Mouse (Mus musculus): ENCODE measurements around the gene 3110009E18Rik. TPM values are rescaled to one million over a fixed set of nuclear protein-coding genes. Genes with fewer than 3 reads are reported as not detected.
A peak's percentile ranks its signal among the peaks of the same experiment; 100 is the strongest.

Gene 3110009E18Rik
- polyA plus RNA-seq, 1 experiment from 2014 or later: 15.3 TPM

DNA sequence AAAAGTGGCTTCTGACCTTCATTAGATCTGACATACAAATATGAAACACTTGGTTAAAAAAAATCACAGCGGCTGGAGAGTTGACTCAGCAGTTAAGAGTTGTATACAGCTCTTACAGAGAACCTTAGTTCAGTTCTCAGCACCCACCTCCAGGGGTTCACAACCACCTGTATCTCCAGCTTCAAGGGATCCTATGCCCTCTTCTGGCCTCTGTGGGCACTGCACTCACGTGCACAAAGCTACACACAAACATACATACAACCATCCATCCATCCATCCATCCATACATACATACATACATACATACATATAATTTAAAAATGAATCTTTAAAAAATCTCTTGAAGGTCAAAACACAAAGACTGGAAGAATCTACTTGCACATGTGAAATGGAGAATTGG, 69.3 kb downstream of the 3110009E18Rik start:
- H3K4me1 ChIP-seq (replicated peaks): 0 out of 2 replicates have a peak, but pooled peaks cover 4% of the 10 kb centered on the region
- no peak overlapping the region for H3K9ac ChIP-seq
- 94% methylated on average over 2 of the region's 2 CpGs for WGBS
- H3K4me2 ChIP-seq: no peak overlapping the region
- no peak for ATAC-seq (ENCODE audit: low FRiP score, low read depth)
- H3K9me3 ChIP-seq: no peaks in the 10 kb centered on the region
- no peak overlapping the region for H3K27ac ChIP-seq (replicated peaks)
- no peaks in the 10 kb centered on the region for H3K36me3 ChIP-seq
- H3K27me3 ChIP-seq: no peaks in the 10 kb centered on the region
- no peak overlapping the region for H3K4me3 ChIP-seq

DNA sequence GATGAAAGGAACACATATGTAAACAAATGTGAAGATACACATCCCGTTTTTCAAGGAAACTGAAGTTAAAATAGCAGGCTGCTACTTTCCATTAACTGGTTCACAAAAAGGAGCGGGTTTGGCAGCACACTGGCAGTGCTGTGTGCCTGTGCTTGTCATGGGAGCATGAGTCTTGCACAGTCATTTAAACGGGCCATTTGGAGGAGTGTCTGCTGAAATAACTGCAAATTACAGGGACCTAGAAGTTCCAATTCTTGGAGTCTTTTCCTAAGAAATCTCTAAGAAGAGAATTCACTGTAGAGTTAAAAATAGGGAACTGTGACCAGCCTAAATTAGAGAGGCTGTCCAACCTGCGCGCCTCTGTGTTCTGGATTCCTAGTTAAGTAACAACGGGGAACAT, 70.0 kb downstream of the 3110009E18Rik start:
- peaks cover 6% of the 10 kb centered on the region; the same call in 1 of the 2 replicates for H3K4me1 ChIP-seq (replicated peaks)
- ATAC-seq (ENCODE audit: low FRiP score, low read depth): no peak
- WGBS: 88% methylated on average over 6 of the region's 6 CpGs

DNA sequence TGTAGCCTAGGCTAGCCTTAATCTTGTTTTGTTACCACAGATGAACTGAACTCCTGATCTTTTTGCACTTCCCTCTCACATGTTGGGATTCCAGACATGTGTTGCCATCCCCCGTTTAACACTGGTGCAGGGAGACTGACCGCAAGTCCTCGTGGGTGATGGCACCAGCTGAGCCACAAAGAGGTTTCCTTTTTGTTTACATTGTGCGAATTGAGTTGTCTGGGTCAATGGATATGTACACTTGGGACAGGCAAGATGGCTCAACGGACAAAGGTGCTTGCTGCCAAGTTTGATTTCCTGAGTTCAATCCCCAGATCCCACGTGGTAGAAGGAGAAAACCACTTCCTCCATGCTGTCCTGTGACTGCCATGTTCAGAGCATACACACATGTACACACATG, 71.3 kb downstream of the 3110009E18Rik start:
- Histone ChIP-seq H3K36me3 (no peaks in the 10 kb centered on the region), H3K27ac (replicated peaks) (no peak overlapping the region), H3K4me2 (no peak overlapping the region), H3K9me3 (no peaks in the 10 kb centered on the region), H3K27me3 (no peaks in the 10 kb centered on the region), H3K9ac (no peak overlapping the region), H3K4me3 (no peak overlapping the region), H3K4me1 (replicated peaks) (peaks cover 5% of the 10 kb centered on the region; the same call in 1 of the 2 replicates)
- WGBS: 74% methylated on average over 6 of the region's 6 CpGs
- no peak for ATAC-seq (ENCODE audit: low FRiP score, low read depth)

More for the DNA sequence above, 70.0 kb downstream of the 3110009E18Rik start:
- Histone ChIP-seq H3K9ac (no peak overlapping the region), H3K36me3 (no peaks in the 10 kb centered on the region), H3K4me2 (no peak overlapping the region), H3K27me3 (no peaks in the 10 kb centered on the region), H3K4me3 (no peak overlapping the region), H3K9me3 (no peaks in the 10 kb centered on the region), H3K27ac (replicated peaks) (no peak overlapping the region)

DNA sequence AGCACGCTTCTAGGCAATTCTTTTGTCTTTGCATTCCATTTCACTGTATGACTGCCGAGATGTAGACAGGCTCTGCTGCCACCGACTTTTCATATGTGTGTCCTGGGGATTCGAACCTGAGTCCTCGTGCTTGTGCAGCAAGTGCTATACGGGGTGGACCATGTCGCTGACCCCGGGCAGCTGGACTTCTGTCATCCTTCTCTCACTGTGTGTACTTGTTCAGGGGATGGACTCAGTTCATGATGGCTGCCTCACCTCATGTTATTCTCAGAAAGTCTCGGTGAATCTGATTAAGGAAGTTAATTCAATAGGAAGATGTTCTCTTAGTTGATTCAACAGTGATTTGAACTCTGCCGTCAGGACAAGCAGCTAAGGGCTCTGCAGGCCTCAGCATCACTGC, 72.6 kb downstream of the 3110009E18Rik start:
- Histone ChIP-seq H3K4me3 (no peak overlapping the region), H3K27ac (replicated peaks) (no peak overlapping the region), H3K36me3 (no peaks in the 10 kb centered on the region), H3K27me3 (no peaks in the 10 kb centered on the region), H3K4me1 (replicated peaks) (peaks cover 5% of the 10 kb centered on the region; the same call in 1 of the 2 replicates), H3K9me3 (no peaks in the 10 kb centered on the region), H3K9ac (no peak overlapping the region), H3K4me2 (no peak overlapping the region)
- no peak for ATAC-seq (ENCODE audit: low FRiP score, low read depth)
- 96% methylated on average over 10 of the region's 10 CpGs for WGBS

DNA sequence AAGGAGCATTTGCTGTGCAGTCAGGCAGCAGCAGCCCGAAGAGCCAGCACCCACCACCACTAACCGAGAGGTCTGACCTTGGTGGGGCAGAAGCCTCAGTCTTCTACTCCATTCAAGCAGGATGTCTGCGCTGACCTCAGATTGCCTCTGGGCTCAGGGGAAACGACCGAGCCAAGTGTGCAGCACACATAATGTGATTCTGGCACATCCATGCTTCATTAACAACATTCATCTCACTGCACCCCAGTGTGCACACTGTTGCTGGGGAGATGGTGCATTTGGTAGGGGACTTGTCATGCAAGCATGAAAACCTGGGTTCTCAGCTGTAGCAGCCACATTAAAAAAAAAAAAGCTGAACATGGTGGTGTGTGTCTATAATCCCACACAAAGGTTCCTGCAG, 75.0 kb downstream of the 3110009E18Rik start:
- Histone ChIP-seq H3K4me3 (no peak overlapping the region), H3K27me3 (0 out of 2 replicates have a peak, but pooled peaks cover 3% of the 10 kb centered on the region), H3K9me3 (no peaks in the 10 kb centered on the region), H3K36me3 (no peaks in the 10 kb centered on the region), H3K4me2 (no peak overlapping the region), H3K27ac (replicated peaks) (no peak overlapping the region), H3K9ac (no peak overlapping the region), H3K4me1 (replicated peaks) (peaks cover 5% of the 10 kb centered on the region; the same call in 1 of the 2 replicates)
- 16% methylated on average over 5 of the region's 5 CpGs for WGBS
- ATAC-seq (ENCODE audit: low FRiP score, low read depth): no peak

DNA sequence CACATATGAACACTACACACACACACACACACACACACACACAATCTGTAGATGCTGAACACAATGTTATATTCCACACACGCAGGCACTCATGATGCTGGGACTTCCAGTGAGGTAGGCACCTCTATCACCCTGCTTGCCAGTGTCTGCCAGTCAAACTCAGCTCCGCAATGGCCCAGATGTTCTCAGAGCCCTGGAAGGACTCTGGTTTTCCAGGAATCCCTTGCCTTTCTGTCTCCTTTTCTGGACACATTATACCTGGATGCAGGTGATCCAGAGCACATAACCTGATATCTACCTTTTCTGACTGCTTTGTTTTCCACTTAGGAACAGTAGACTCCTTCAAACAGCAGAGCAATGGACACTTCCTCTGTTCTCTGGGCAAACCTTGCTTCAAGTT, 75.7 kb downstream of the 3110009E18Rik start:
- ATAC-seq (ENCODE audit: low FRiP score, low read depth): no peak
- no peak overlapping the region for H3K4me3 ChIP-seq
- H3K27me3 ChIP-seq: 0 out of 2 replicates have a peak, but pooled peaks cover 3% of the 10 kb centered on the region
- H3K9me3 ChIP-seq: no peaks in the 10 kb centered on the region
- no peak overlapping the region for H3K27ac ChIP-seq (replicated peaks)
- 80% methylated on average over 2 of the region's 2 CpGs for WGBS
- H3K4me1 ChIP-seq (replicated peaks): peaks cover 5% of the 10 kb centered on the region; the same call in 1 of the 2 replicates
- no peak overlapping the region for H3K9ac ChIP-seq
- no peaks in the 10 kb centered on the region for H3K36me3 ChIP-seq
- no peak overlapping the region for H3K4me2 ChIP-seq

DNA sequence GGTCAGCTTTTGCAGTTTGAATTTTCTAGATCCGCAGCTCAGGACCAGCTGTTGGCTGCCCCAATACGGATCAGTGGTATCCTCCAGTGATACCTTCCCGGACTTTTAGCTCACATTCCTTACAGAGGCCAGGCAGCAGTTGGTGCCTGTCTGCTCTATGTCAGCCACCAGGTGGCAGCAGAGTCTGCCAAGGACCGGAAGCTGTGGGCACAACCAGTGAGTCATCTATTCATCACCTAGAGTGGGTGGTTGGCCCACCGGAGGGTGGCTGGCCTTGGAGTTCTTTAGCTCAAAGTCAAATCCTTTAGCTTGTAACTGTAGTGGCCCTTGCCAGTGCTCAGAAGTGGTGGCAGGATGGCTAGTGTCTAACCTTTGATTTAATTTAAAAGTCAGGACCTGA, 76.2 kb downstream of the 3110009E18Rik start:
- Histone ChIP-seq H3K27me3 (0 out of 2 replicates have a peak, but pooled peaks cover 3% of the 10 kb centered on the region), H3K9ac (no peak overlapping the region), H3K36me3 (no peaks in the 10 kb centered on the region), H3K4me3 (no peak overlapping the region), H3K4me1 (replicated peaks) (peaks cover 5% of the 10 kb centered on the region; the same call in 1 of the 2 replicates), H3K9me3 (no peaks in the 10 kb centered on the region), H3K27ac (replicated peaks) (no peak overlapping the region), H3K4me2 (no peak overlapping the region)
- peak; percentile 68; the same call in 1 of the 2 replicates for ATAC-seq (ENCODE audit: low FRiP score, low read depth)
- 19% methylated on average over 5 of the region's 5 CpGs for WGBS

DNA sequence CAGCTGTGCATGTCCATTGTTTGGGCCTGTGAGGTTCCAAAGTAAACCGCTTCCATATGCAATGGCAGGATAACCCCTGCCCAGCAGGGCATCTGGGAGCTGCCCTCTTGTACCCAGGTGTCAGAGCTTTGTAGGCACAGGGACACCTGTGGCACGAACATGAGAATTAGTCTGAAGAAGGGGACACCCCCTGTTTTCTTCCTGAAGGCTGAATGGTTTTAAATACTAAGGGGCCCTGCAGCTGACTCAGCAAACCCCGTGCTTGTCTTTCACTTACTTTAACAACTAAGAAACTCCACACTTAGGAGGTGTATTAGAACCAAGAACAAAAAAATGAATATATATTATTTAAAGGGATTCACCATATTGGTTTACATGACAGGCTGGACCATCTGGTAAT, 77.2 kb downstream of the 3110009E18Rik start:
- no peak for ATAC-seq (ENCODE audit: low FRiP score, low read depth)
- 54% methylated on average over 3 of the region's 3 CpGs for WGBS
- Histone ChIP-seq H3K9me3 (no peaks in the 10 kb centered on the region), H3K27me3 (0 out of 2 replicates have a peak, but pooled peaks cover 3% of the 10 kb centered on the region), H3K4me2 (no peak overlapping the region), H3K27ac (replicated peaks) (no peak overlapping the region), H3K36me3 (no peaks in the 10 kb centered on the region), H3K4me3 (no peak overlapping the region), H3K4me1 (replicated peaks) (peaks cover 5% of the 10 kb centered on the region; the same call in 1 of the 2 replicates), H3K9ac (no peak overlapping the region)

DNA sequence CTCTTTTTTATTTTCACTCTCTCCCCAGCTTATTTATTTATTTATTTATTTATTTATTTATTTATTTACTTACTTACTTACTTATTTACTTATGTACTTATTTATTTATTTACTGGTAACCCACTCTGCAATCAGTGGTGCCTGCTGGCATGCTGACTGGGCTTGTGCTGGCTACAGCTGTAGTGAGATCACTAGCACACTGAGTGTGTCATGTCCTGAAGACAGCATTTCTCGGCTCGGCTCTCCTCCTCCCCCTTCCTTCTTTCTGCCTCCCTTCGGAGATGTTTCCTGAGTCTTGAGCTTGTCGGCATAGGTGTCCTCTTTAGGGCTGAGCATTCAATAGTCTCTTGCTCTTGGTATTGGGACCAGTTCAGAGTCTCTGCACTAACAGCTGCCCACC, 78.0 kb downstream of the 3110009E18Rik start:
- H3K4me3 ChIP-seq: no peak overlapping the region
- WGBS: 84% methylated on average over 4 of the region's 4 CpGs
- no peak overlapping the region for H3K27ac ChIP-seq (replicated peaks)
- H3K9ac ChIP-seq: no peak overlapping the region
- H3K4me2 ChIP-seq: no peak overlapping the region
- 0 out of 2 replicates have a peak, but pooled peaks cover 6% of the 10 kb centered on the region for H3K27me3 ChIP-seq
- no peak for ATAC-seq (ENCODE audit: low FRiP score, low read depth)
- no peaks in the 10 kb centered on the region for H3K9me3 ChIP-seq
- no peaks in the 10 kb centered on the region for H3K36me3 ChIP-seq
- peaks cover 5% of the 10 kb centered on the region; the same call in 1 of the 2 replicates for H3K4me1 ChIP-seq (replicated peaks)

DNA sequence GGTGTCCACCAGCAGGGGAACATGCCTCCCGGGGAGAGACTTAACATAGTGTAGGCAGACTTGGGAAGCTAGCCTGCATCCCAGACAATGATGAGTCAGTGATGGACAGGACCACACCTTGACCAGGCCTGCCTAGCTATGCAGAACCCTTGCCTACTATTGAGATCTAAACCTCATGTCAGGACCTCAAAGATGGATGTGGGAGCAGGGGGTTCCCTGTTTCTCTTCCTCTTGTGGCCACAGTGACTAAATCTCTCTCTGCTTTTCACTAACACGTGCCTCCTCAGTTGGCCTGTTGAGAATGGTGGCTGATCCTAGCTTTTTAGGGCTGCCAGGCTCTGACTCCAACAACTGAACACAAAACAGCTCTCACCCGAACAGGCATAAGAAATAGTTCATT, 81.6 kb downstream of the 3110009E18Rik start:
- Histone ChIP-seq H3K27me3 (0 out of 2 replicates have a peak, but pooled peaks cover 6% of the 10 kb centered on the region), H3K9me3 (no peaks in the 10 kb centered on the region), H3K27ac (replicated peaks) (no peak overlapping the region), H3K36me3 (no peaks in the 10 kb centered on the region), H3K4me3 (no peak overlapping the region), H3K9ac (no peak overlapping the region), H3K4me2 (no peak overlapping the region), H3K4me1 (replicated peaks) (no peaks in the 10 kb centered on the region)
- 59% methylated on average over 3 of the region's 3 CpGs for WGBS
- ATAC-seq (ENCODE audit: low FRiP score, low read depth): no peak

DNA sequence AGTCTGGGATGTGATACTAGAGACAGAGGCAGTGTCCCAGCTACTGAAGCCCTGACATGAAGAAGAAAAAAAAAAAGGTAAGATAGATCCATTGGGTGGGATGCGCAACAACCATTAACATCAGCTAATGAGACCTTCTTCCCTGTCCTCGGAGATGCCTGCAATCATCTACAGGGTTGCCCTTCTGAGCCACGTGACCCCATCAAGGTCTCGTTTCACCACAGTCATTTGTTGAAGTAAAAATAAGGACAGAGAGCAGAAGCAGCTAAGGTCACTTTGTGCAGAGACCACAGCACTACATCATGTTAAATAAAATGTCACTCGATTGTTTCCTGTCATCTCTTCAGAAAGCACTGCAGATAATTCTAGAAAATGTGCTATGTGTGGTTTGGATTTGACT, 82.8 kb downstream of the 3110009E18Rik start:
- Histone ChIP-seq H3K9ac (no peak overlapping the region), H3K4me1 (replicated peaks) (no peaks in the 10 kb centered on the region), H3K27me3 (0 out of 2 replicates have a peak, but pooled peaks cover 6% of the 10 kb centered on the region), H3K4me3 (no peak overlapping the region), H3K4me2 (no peak overlapping the region), H3K9me3 (no peaks in the 10 kb centered on the region), H3K27ac (replicated peaks) (no peak overlapping the region), H3K36me3 (no peaks in the 10 kb centered on the region)
- 84% methylated on average over 5 of the region's 5 CpGs for WGBS
- ATAC-seq (ENCODE audit: low FRiP score, low read depth): no peak

DNA sequence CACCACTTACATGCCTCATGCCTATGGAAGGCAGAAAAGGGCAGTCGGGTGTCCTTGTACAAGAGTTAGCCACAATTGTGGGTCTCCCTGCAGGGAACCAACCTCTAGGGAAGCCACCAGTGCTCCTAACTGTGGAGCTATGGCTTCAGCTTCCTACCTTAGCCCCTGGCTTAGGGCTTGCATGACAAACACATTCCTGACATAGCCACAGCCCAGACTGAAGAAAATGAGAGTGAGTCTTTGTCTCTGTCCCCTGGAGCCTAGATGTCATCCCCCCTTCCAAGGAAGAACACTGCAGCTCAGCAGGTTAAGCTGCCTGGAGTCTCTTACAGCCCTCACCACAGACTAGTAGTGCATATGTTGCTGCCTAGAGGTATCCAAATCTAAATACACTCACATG, 83.8 kb downstream of the 3110009E18Rik start:
- ATAC-seq (ENCODE audit: low FRiP score, low read depth): no peak
- Histone ChIP-seq H3K36me3 (no peaks in the 10 kb centered on the region), H3K4me3 (no peak overlapping the region), H3K9ac (no peak overlapping the region), H3K4me1 (replicated peaks) (no peaks in the 10 kb centered on the region), H3K27me3 (0 out of 2 replicates have a peak, but pooled peaks cover 6% of the 10 kb centered on the region), H3K9me3 (no peaks in the 10 kb centered on the region), H3K27ac (replicated peaks) (no peak overlapping the region), H3K4me2 (no peak overlapping the region)
- 38% methylated on average over 1 of the region's 1 CpGs for WGBS

DNA sequence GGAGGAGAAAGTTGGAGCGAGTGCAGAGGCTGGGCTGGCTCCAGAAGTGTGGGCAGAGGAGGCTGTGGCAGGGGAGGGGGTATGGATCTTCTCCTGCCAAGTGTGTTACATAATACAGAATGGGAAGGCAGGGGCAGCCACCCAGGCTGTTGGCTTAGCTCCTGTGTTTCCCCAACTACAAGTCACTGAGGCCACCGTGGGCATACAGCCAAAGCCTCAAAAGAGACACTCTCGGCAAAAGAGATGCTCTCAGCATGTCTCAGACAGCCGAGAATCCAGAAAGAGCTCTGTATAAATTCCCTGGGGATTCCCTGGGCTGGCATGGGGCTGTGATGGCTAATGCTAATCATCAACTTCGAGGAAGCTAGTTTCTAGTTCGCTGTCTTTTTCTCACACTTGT, 86.6 kb downstream of the 3110009E18Rik start:
- H3K4me3 ChIP-seq: no peak overlapping the region
- 0 out of 2 replicates have a peak, but pooled peaks cover 3% of the 10 kb centered on the region for H3K27me3 ChIP-seq
- no peaks in the 10 kb centered on the region for H3K36me3 ChIP-seq
- WGBS: 39% methylated on average over 6 of the region's 6 CpGs
- no peaks in the 10 kb centered on the region for H3K9me3 ChIP-seq
- no peak overlapping the region for H3K9ac ChIP-seq
- H3K4me1 ChIP-seq (replicated peaks): no peaks in the 10 kb centered on the region
- ATAC-seq (ENCODE audit: low FRiP score, low read depth): peak; percentile 87
- H3K27ac ChIP-seq (replicated peaks): no peak overlapping the region
- no peak overlapping the region for H3K4me2 ChIP-seq

Measured in hindbrain, embryonic 15.5 days (tissue).